Comparison of ENCODE assay signal across 8 mouse cellular contexts in the genomic region with DNA sequence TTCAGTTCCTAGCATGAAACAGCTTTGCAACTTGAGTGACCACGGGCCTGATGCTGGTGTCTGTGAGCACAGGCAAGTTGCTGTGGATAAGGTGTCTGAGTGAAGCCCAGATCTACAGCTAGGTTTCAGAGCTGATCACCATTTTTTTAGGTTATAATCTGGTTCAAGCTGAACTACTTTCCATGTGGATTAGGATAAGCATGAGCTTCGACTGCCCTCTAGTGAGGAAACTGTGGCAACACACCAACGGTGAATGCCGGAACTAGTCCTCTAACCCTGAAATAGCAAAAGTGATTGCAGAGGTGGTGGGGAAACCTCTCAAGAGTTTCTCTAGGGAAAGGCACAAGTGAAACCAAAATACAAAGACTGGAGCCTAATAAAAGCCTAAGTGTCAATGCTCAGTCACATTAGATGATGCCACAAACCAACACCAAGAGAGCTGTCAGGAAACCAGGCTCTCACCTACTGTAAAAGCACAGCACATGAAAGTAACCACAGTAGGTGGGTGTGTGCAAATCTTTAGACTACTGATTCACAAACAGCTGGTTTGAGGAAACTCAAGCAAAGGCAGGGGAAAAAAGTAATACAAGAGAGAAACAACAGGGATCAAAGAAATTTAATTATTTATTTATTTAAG.
DNase-seq lines count a peak whose midpoint lies in the region; ATAC-seq and TF ChIP-seq lines count a peak whose summit lies in the region.

No protein-coding gene starts in this region.

- peak; percentile 85 for TF ChIP-seq CTCF in lung, embryonic 14.5 days (IDR thresholded peaks at IDR 0.05; ENCODE audit: low read depth)

- H3K4me1 ChIP-seq in embryonic facial prominence, embryonic 14.5 days (ENCODE audit: control insufficient read depth, insufficient read depth, low read length) = no peaks in the 10 kb centered on the region
- no peaks in the 10 kb centered on the region for H3K4me1 ChIP-seq in lung, embryonic 14.5 days (ENCODE audit: insufficient read depth)

- intact Hi-C loops in heart, postnatal 25 days (cut with DNase I) = loop anchor here (5.0 to 10.0 kb wide), 5 partner anchors 144 to 1794 kb away; no protein-coding TSS in a partner anchor

- 22% methylated on average over 4 of the region's 4 CpGs for WGBS in embryonic facial prominence, embryonic 14.5 days
- WGBS in lung, embryonic 14.5 days = 23% methylated on average over 4 of the region's 4 CpGs

- H3K4me2 ChIP-seq in embryonic facial prominence, embryonic 14.5 days (ENCODE audit: low read depth, low read length) = no peak overlapping the region
- no peak overlapping the region for H3K4me2 ChIP-seq in lung, embryonic 14.5 days

- H3K4me3 ChIP-seq in embryonic facial prominence, embryonic 14.5 days (ENCODE audit: low read depth, low read length) = no peak overlapping the region
- H3K4me3 ChIP-seq in lung, embryonic 14.5 days (ENCODE audit: low read depth, low read length) = no peak overlapping the region

- H3K36me3 ChIP-seq in embryonic facial prominence, embryonic 14.5 days (ENCODE audit: control insufficient read depth, insufficient read depth, low read length) = no peaks in the 10 kb centered on the region
- no peaks in the 10 kb centered on the region for H3K36me3 ChIP-seq in lung, embryonic 14.5 days (ENCODE audit: insufficient read depth)

- no peaks in the 10 kb centered on the region for H3K9me3 ChIP-seq in embryonic facial prominence, embryonic 14.5 days (ENCODE audit: control insufficient read depth, low read length)
- no peaks in the 10 kb centered on the region for H3K9me3 ChIP-seq in lung, embryonic 14.5 days (ENCODE audit: low read depth, low read length)

- no peaks in the 10 kb centered on the region for H3K27me3 ChIP-seq in embryonic facial prominence, embryonic 14.5 days (replicated peaks; ENCODE audit: control insufficient read depth, insufficient read depth, low read length)
- no peaks in the 10 kb centered on the region for H3K27me3 ChIP-seq in lung, embryonic 14.5 days (ENCODE audit: insufficient read depth, low read length)

- H3K9ac ChIP-seq in embryonic facial prominence, embryonic 14.5 days (ENCODE audit: low read depth, low read length) = no peak overlapping the region
- no peak overlapping the region for H3K9ac ChIP-seq in lung, embryonic 14.5 days

- ATAC-seq in embryonic facial prominence, embryonic 14.5 days (ENCODE audit: low read depth) = peak; percentile 42; the same call in 1 of the 2 replicates
- ATAC-seq in lung, embryonic 14.5 days (ENCODE audit: insufficient read depth) = peak; percentile 47; the same call in 1 of the 2 replicates

- H3K27ac ChIP-seq in embryonic facial prominence, embryonic 14.5 days (replicated peaks; ENCODE audit: low read depth, low read length) = no peak overlapping the region
- no peak overlapping the region for H3K27ac ChIP-seq in lung, embryonic 14.5 days (ENCODE audit: low read depth)

- DNase-seq in ES-CJ7 (ENCODE audit: low read depth, low spot score) = peak; percentile 72
- peak; percentile 61 to 62 for DNase-seq in adrenal gland, postnatal 36 days
- DNase-seq in embryonic facial prominence, embryonic 14.5 days (ENCODE audit: low spot score) = peak; percentile 82
- DNase-seq in heart, postnatal 25 days (ENCODE audit: low spot score) = peak; percentile 4
- peak; percentile 54 to 73 for DNase-seq in kidney, postnatal 36 days
- DNase-seq in lung, embryonic 14.5 days = peak; percentile 91
- DNase-seq in ovary, postnatal 14 days (ENCODE audit: low spot score) = peak; percentile 52
- no peak for DNase-seq in natural killer cell, adult 2 months (ENCODE audit: low spot score in 2 of 2)

Comparison
In these comparisons a context has a peak if more than half of its experiments do, and no peak if none do; other contexts are left out.
1. DNase-seq: peak in ES-CJ7 (single experiment), adrenal gland, postnatal 36 days (2 of 2), embryonic facial prominence, embryonic 14.5 days (single experiment), heart, postnatal 25 days (single experiment), kidney, postnatal 36 days (2 of 2), lung, embryonic 14.5 days (single experiment) and ovary, postnatal 14 days (single experiment); none in natural killer cell, adult 2 months (0 of 2).